Mouse (Mus musculus) naive thymus-derived CD4-positive, alpha-beta T cell, adult 2 months (primary cell): ENCODE measurements around the gene Hrasls5.

Source experiments
- DNase-seq: peaks from one replicate; pipeline ENCODE4 v3.0.0-alpha.2; 2011; ENCODE audit warnings: low read depth

Hrasls5 gene

DNA sequence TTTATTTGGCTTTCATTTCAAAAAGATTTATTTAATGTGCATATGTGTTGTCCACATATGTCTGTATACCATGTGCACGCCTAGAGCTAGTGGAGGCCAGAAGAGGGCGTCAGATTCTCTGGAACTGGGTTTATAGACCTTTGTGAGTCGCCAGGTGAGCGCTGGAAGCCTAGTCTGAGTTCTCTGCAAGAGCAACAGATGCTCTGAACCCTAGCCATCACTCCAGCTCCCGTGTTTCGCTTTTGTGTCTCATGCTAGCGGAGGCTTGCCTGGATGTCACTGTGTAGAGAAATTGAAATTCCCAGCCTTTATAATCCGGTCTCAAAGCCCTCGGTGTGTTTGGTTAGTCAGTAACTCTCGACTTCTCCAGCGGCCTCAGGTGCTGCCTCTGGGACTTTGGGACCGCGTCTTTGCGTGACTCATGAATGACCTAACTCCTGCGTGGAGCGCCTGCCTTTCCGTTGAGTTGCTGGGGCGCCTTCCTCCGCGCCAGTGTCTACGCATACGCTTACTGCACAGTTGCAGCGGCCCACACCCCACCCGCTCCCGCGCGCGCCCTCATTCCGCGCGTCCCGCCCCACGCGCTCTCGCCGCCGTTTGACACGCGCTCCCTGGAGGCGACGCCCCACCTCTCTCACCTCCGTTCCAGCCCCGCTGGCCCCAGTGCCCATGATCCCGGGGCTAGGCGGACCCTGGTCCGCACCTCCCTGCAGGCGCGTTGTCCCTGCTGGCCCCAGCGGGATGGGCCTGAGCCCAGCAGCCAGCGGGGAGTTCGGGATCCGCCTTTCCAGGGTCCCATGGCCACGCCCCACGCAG lies at the start of gene Hrasls5:
Hrasls5 (plus strand) TSS at position 600 of the 816 bp plus-strand sequence.
- DNase-seq, result no peak

DNA sequence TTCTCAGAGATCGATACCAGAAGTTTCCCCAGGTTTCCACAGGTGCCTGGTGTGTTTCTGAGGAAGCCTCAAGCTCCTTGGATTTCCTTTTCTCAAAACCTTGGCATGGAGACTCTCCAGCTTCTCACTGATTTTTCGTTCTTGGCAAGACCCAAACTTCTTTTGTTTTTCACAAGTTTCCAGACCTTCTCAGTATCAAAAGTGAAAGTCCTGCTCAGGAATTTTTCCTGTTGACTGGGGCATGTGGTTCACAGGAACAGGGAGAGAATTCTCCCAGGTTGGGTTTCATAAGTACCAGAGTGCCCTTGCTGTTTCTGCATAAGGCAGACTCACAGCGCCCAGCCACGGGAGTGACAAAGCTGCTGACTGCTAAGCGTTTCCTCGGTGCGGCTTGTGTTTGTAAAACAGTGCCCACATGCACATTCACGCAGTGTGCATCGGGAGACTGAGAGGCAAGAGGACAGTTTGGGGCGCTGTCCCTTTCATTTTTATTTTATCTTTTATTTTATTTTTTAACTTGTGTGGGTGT lies 49.7 kb upstream of the Hrasls5 start:
- DNase-seq, result no peak

DNA sequence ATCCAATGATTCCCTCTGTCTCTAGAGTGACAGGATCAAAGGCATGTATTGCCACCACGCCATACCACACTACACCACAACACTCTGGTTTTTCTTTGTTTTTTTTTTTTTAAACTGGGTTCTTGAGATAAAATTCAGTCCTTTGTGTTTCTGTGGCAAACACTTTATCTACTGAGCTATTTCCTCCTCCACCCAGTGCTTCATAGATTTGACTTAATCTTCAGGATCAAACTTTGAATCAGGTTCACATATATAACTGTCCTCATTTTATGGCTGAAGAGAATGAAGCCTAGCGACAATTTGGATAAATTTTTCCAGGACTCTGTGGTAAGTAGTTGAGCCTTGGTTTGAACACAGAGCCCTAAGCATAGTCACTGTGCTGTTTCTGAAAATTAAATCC lies 48.7 kb upstream of the Hrasls5 start:
- DNase-seq, result no peak

DNA sequence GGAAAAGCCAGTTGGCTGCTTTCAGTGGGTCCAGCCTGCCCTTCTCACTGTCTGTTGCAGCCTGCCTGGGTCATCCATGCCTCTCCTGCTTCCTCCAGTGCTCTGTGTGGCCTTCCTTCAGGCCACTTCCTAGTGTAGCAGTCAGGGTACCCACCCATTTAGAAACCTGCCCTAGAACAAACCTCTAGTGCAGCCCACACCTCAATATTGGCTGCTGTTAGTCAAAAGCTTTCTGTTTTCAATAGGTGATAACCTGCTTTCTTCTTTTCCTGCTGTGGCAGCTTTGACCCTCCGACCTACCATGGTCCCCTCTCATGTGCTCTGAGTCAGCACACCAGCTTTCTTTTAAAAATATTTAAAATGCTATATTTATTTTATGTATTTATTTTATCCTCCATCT lies 47.9 kb upstream of the Hrasls5 start:
- DNase-seq, result no peak

DNA sequence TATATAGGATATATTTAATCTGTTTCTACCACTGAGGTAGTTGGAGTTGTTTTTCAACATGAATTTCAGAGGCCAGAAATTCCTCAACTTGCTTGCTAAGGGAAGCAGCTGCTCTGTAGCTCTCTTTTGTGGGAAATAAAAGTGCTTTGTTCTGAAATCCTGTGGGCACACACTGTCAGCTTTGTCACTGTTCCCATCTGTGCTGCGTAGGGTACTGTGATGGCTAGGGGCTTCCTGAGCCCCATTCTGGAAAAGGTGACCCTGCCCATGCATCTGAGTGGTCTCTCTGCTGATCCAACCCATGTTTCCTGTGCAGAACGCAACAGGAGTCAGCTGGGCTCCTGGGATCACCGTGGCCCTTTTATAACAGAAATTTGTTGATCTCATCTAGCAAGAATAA lies 45.5 kb upstream of the Hrasls5 start:
- no peak for DNase-seq

DNA sequence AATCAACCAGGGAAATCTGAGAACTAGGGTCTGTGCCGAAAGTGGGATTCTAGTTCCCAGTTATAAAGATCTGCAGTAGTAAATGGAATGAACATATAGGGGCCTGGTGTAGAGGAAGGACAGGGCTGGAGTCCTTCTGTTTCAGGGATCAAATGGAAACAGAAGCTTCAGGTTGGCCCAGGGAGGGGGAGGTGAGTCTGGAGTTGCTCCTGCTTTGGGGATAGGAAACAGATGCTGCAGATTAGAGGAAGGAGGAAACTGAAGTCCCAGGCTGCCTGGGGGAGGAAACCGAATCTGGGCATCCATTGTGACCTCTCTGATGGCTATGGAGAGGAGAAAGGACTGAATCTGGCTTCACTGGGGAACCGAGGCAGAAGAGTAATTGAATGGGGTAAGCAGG lies 44.0 kb upstream of the Hrasls5 start:
- DNase-seq, result no peak

DNA sequence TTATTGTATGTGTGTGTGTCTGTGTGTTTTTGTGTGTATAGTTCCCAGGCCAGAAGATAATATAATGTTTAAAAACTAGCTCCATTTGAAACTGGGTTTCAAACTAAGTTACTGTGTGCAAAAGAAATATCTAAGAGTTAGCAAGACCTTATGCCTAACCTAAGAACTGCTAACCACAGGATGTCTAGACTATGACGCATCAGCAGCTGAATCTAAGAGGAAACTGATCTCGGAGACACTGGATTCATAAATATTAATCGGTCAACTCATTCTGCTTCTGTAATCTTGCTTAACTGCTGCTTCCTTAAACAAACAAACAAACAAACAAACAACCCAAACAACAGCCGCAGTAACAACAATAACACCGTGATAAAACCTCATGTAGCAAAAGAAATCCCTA lies 42.7 kb upstream of the Hrasls5 start:
- DNase-seq, result peak; percentile 14

DNA sequence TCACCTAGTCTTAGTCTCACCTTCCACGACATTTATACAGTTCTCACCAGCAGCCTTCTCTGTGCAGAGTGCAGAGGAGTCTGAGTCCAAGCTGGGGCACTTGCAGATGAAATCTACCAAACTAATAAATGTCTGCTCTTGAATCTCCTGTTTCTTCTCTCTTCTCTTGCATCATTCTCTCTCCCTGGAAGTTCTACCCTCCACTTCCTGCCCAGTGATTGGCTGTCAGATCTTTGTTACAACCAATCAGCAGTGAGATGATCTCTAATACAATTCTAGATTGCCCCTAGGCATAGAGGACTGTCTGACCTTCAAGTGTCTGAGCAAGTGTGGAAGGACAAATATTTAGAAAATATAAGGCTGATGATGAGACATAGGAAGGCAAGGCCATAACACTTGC lies 36.2 kb upstream of the Hrasls5 start:
- no peak for DNase-seq

DNA sequence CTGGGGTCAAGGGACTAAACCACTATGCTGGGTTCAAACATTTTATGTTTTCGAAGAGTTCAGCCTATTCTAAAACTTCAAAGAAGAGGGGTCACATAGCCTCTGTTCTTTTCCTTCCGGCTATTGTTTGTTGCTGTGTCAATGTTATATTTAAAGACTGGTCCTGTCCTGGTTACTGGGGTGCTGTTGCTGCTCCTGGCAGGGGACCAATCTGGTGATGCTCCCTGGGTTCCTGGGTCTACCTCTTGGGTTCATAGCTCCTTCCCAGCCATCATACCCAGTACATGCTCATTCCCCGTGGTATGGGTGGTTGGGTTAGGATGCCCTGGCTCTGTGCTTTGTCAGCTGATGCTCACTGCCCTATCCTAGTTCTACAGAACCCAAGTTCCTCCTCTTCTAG lies 34.6 kb upstream of the Hrasls5 start:
- DNase-seq, result no peak

DNA sequence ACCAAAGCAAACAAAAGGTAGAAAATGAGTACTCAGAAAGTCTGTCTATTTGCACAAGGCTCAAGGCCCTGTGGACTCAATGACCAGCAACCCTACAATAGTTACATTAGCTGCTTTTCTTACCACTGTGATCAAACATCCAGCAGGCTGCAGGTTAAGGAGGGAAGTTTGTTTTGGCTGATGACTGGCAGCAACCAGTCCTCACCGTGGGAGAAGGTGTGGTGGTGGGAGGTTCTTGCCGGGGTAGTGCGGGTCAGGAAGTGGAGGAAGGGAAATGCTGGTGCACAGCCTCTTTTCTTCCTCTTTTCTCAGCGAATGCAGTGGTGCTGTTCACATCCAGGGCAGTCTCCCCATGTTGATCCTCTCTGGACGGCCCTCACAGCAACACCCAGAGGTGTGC lies 31.3 kb upstream of the Hrasls5 start:
- no peak for DNase-seq

DNA sequence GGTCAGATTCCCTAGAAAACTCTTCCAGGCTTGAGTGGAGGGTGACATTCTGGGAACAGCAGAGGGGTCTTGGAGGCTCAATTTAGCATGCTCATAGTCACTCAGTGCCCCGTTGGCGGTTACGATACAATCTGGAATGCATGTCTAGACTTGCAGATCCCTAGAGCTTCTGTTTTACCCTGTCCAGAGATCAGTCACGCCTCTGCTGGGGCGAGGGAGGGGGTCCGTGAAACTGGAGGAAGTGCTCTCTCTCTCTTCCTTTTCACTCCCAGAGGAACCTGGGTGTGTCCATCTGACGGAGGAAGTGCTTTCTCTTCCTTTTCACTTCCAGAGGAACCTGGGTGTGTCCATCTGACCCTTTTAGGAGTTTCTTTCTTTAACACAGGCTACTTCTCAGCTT lies 29.2 kb upstream of the Hrasls5 start:
- no peak for DNase-seq

DNA sequence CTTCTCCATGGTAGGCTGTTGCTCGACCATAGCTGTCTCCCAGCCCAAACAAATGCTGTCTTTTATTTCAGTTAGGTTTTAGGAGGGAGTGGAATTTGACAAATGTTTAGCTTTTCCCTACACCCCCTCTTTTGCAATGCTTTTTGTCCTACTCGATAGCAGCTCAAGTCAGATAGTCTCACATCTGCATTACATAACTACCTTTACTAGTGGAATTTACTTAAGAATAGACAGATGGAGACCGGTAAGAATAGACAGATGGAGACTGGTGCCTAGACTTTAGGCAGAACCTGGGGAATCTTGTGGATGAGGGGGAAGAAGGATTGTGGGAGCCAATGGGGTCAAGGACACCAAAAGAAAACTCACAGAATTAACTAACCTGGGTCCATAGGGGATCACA lies 28.7 kb upstream of the Hrasls5 start:
- no peak for DNase-seq

DNA sequence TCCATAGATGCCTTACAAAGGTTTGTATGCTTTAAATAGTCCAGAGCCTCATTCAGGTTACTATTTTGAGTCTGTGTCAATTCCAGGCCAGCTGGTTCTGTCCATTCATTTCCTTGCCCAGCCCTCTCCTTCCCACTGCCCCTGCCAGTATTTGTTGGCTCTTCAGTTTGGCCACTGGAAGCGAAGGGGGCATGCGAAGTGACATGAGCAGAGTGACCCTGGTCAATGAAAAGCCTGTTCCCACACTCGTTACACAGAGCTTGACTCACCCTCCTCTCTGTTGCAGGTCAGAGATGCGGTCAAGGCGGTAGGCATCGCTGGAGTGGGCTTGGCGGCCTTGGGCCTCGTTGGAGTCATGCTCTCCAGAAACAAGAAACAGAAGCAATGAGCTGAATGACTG lies 27.1 kb upstream of the Hrasls5 start:
- DNase-seq, result no peak

DNA sequence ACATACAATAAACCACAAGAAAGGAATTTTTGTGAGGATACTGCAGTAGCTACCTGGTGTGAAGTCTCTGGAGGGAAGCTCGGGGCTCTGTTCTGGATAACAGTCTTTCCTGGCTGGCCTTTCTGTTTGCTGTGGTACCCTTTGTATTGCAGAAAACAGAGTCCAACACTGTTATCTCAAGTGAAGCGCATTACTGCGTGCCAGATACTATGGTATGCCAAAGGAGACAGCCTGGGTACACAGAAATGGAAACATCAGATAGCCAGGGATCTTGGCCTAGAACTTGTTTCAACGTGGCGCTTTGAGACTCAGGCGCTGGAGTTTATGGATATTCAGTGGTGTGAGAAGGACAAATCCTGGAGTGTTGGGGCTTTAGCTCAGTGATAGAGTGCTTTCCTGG lies 26.6 kb upstream of the Hrasls5 start:
- no peak for DNase-seq

DNA sequence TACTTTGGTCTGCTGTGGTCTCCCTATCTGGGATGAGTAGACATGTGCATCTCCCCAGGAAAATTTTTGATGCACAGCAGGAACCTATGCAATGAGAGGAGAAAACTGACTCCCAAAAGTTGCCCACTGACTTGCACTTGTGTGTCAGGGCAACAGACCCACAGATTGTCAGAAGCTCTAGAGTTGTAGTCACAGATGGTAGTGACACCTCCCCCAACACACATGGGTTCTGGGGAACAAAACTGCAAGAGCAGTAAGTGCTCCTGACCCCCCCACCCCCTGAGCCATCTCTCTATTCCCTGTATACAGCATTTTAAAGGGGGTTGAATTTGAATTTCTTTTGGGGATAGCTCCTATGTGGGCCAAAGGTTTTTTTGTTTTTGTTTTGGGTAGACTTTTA lies 21.5 kb upstream of the Hrasls5 start:
- no peak for DNase-seq

DNA sequence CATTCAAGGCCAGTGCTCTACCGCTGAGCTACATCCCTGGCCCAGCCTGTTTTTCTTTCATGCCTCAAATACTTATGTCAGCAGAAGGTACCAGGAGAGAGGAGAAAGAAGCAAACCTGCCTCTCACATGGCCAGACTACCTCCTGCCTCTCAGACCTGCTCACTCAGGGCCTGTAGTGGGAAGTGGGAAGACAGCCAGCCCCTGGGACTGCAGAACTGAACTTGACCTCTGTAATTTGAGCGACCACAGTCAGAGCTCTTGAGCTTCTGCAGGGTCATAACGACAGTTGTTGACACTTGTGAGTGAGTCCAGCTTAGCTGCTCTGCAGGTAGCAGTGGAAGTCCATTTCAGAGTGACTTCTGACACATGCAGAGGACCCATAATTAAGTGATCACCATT lies 20.3 kb upstream of the Hrasls5 start:
- no peak for DNase-seq

DNA sequence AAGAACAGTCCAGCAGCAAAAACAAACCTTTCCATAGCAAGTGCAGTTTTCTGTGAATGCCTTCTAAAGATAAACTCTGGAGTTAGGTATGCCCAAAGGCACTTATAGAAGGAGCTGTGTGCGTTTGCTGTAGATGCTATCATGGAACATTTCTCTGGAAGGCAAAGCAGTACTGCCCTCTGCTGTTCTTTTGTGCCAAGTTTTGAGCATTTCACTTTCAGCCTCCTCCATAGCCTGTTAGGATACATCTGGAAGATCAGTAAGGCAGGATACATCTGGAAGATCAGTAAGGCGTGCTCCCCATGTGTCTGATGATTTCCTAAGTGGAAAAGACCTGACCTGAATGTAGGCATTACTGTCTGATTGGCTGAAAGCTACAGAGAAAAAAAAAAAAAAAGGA lies 16.8 kb upstream of the Hrasls5 start:
- peak; percentile 59 for DNase-seq

DNA sequence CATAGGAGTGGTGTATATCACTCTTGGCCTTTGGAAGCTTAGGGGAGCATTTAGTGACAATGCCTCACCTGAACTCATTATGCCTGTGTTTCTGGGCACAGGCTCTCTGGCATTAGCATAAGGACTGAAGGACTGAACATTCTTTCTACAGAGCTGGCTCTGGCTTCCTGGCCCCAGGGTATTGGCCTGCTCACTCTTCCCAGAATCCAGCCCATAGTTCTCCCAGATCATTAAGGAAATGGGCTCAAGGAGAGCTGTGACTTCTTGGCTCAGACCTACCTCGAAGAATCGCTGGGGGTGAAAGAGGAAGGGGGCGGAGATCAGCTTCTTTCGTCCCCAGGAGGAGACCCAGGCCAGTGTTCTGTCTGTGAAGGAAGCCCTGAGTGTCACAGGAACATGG lies 13.9 kb upstream of the Hrasls5 start:
- no peak for DNase-seq

DNA sequence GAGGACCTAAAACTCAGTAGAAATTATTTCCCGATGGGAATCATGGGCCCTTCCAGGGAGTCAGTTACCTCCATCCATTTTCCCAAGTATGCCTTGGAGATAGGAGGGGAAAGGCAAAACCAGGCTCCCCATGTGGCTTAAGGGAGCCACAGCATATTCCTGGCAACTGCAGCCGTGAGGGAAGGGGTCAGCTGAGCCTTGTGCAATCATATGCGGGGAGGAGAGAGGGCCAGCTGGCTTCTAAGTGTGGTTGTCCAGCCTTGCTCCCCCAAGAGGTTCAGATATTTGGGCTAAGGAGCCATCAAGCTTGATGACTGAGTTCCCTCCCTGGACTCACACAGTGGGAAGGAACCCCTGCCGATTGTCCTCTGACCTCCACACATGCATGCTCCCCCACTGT lies 10.8 kb upstream of the Hrasls5 start:
- DNase-seq, result no peak

DNA sequence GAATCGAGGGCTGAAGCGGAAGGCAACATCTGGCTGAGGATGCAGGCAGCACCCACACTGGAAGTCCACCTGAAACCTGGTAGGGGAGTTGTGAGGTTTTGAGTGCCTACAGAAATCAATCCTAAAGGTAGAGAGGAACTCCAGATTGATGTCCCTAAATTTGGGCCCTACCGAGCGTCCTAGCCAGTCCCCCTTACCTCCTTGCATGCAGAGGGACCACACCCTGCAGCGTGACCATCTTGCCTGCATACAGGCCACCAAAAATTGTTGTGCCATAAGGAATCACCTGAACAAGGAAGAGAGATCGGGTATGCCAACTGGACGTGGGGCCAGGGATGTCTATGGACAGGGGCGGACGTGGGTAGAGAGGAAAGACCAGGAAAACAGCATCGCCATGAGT lies 8.2 kb upstream of the Hrasls5 start:
- DNase-seq, result no peak

DNA sequence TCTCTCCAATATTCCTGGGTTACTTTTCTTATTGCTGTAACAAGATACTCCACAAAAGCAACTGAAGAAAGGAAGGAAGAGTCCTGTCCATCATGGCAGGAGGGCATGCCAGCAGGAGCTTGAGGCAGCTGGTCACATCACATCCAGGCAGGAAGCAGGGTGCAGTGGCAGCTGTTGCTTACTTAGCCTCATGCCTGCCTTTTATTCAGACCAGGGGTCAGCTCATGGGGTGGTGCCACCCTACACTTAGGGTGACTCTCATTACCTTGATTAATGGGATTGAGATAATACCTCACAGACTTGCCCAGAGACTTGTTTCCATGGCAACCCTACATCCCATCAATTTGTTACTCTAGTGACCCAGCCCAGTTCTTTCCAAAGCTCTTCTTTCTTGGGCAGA lies 7.3 kb upstream of the Hrasls5 start:
- no peak for DNase-seq

DNA sequence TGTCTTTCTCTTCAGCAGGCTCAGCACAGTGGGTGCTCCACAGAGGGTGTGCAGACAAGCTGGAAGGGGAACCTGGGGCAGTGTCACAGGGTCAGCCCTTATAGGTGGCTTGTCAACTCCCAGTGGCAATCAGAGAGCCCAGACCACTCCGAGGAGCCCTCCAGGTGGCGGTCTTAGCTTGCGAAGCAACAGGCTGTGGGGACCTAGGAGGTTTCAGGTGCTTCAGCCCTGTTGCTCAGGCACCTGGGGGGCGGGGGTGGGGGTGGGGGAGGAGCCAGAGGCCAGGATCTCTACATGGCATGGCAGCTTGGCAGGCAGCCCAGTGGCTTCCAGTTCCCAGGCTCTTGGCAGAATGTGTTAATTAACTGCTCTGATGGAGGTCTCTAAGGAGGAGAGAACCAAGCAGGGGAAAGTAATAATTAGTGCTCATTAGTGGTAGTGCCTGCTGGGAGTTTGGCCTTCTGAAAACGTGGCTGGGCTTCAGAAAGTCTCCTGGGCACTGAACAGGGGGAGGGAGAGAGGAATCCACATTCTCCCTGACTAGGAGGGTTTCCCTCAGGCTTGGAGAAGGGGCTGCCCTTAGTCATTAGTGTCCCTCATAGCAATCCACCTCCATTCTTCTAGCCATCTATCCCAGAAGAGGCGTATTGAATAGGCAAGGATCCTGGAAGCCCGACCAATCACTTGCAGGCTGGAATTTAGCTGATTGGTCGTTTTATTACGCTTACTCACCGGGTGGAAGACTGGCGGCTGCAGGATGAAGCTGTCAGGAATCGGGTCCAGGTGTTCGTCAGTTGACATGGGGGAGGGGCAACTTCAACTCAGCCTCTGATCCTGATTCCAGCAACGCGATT lies 6.2 kb upstream of the Hrasls5 start:
- DNase-seq, result no peak
